19 mouse cellular contexts compared by ENCODE assay signal in genomic region chr2:76511281-76511721, GRCm38 (mm10).
A peak's percentile ranks its signal among the peaks of the same experiment; 100 is the strongest.
DNase-seq lines count a peak whose midpoint lies in the region; ATAC-seq lines count a peak whose summit lies in the region.
"Had no signal": no experiment of that assay in that cellular context is flagged by ENCODE, and none has a peak within 500 bp of the region (broad histone marks: within the 10 kb centered on the region; RNA-seq: fewer than 3 reads in every experiment).

No protein-coding gene starts in this region.

- no peak overlapping the region for H3K27ac ChIP-seq in embryonic facial prominence, embryonic 14.5 days (replicated peaks; ENCODE audit: low read depth, low read length)
- no peak overlapping the region for H3K27ac ChIP-seq in embryonic facial prominence, embryonic 10.5 days (replicated peaks)
- H3K27ac ChIP-seq in neural tube, embryonic 15.5 days (replicated peaks), result 0 out of 2 replicates have a peak overlapping the region, but pooled peaks have one; percentile 2
- H3K27ac ChIP-seq: kidney, embryonic 15.5 days; limb, embryonic 12.5 days; liver, embryonic 15.5 days had no signal

- no peaks in the 10 kb centered on the region for H3K4me1 ChIP-seq in embryonic facial prominence, embryonic 14.5 days (ENCODE audit: control insufficient read depth, insufficient read depth, low read length)
- no peaks in the 10 kb centered on the region for H3K4me1 ChIP-seq in embryonic facial prominence, embryonic 10.5 days
- H3K4me1 ChIP-seq in neural tube, embryonic 15.5 days, result 0 out of 2 replicates have a peak, but pooled peaks cover 3% of the 10 kb centered on the region
- H3K4me1 ChIP-seq: heart, embryonic 12.5 days; kidney, embryonic 15.5 days; limb, embryonic 12.5 days; liver, embryonic 15.5 days had no signal

- no peak overlapping the region for H3K9ac ChIP-seq in embryonic facial prominence, embryonic 14.5 days (ENCODE audit: low read depth, low read length)
- H3K9ac ChIP-seq in neural tube, embryonic 15.5 days (replicated peaks), result no peak overlapping the region
- H3K9ac ChIP-seq: heart, embryonic 12.5 days; kidney, embryonic 15.5 days; limb, embryonic 12.5 days; liver, embryonic 15.5 days had no signal

- H3K9me3 ChIP-seq in embryonic facial prominence, embryonic 14.5 days (ENCODE audit: control insufficient read depth, low read length), result 0 out of 2 replicates have a peak, but pooled peaks cover 3% of the 10 kb centered on the region
- H3K9me3 ChIP-seq in embryonic facial prominence, embryonic 10.5 days, result peaks cover 5% of the 10 kb centered on the region; the same call in 1 of the 2 replicates
- no peaks in the 10 kb centered on the region for H3K9me3 ChIP-seq in neural tube, embryonic 15.5 days (replicated peaks)
- H3K9me3 ChIP-seq: kidney, embryonic 15.5 days; liver, embryonic 15.5 days had no signal

- no peak overlapping the region for H3K4me3 ChIP-seq in embryonic facial prominence, embryonic 14.5 days (ENCODE audit: low read depth, low read length)
- no peak overlapping the region for H3K4me3 ChIP-seq in embryonic facial prominence, embryonic 10.5 days
- H3K4me3 ChIP-seq in neural tube, embryonic 15.5 days (replicated peaks), result no peak overlapping the region
- H3K4me3 ChIP-seq: heart, embryonic 12.5 days; kidney, embryonic 15.5 days; limb, embryonic 12.5 days; liver, embryonic 15.5 days; myocyte had no signal

- H3K36me3 ChIP-seq in embryonic facial prominence, embryonic 14.5 days (ENCODE audit: control insufficient read depth, insufficient read depth, low read length), result no peaks in the 10 kb centered on the region
- no peaks in the 10 kb centered on the region for H3K36me3 ChIP-seq in embryonic facial prominence, embryonic 10.5 days (replicated peaks)
- H3K36me3 ChIP-seq in neural tube, embryonic 15.5 days, result no peaks in the 10 kb centered on the region
- H3K36me3 ChIP-seq: heart, embryonic 12.5 days; kidney, embryonic 15.5 days; limb, embryonic 12.5 days; liver, embryonic 15.5 days had no signal

- 82% methylated on average over 8 of the region's 8 CpGs for WGBS in embryonic facial prominence, embryonic 14.5 days
- 90% methylated on average over 8 of the region's 8 CpGs for WGBS in embryonic facial prominence, embryonic 10.5 days
- 63% methylated on average over 8 of the region's 8 CpGs for WGBS in neural tube, embryonic 15.5 days

- peak; percentile 26; the same call in 1 of the 2 replicates for ATAC-seq in embryonic facial prominence, embryonic 14.5 days (ENCODE audit: low read depth)
- no peak; the same call in 1 of the 2 replicates for ATAC-seq in neural tube, embryonic 15.5 days (ENCODE audit: low FRiP score)
- ATAC-seq: inflammation-experienced regulatory T-cells, adult 6 months had no signal

- H3K4me2 ChIP-seq in embryonic facial prominence, embryonic 14.5 days (ENCODE audit: low read depth, low read length), result no peak overlapping the region
- H3K4me2 ChIP-seq in neural tube, embryonic 15.5 days, result no peak overlapping the region
- H3K4me2 ChIP-seq: heart, embryonic 12.5 days; kidney, embryonic 15.5 days; limb, embryonic 12.5 days; liver, embryonic 15.5 days had no signal

- no peak for DNase-seq in embryonic facial prominence, embryonic 14.5 days (ENCODE audit: low spot score)
- no peak for DNase-seq in embryonic facial prominence, embryonic 10.5 days (ENCODE audit: low spot score)
- DNase-seq in neural tube, embryonic 10.5 days (ENCODE audit: extremely low spot score, low spot score), result no peak
- peak; percentile 58 to 82 for DNase-seq in layer of hippocampus, adult 18-20 months (ENCODE audit: low spot score in 2 of 2)
- DNase-seq in layer of hippocampus, postnatal 36 days, result peak; percentile 45 to 64
- DNase-seq in kidney, postnatal 25 days, result no peak
- DNase-seq in liver, result no peak
- DNase-seq: embryo, embryonic 11 days; heart, postnatal 36 days; lung, postnatal 14 days; right cerebral cortex, postnatal 4 days; thymus, adult 18-20 months had no signal

- H3K27me3 ChIP-seq in embryonic facial prominence, embryonic 14.5 days (replicated peaks; ENCODE audit: control insufficient read depth, insufficient read depth, low read length), result no peaks in the 10 kb centered on the region
- no peaks in the 10 kb centered on the region for H3K27me3 ChIP-seq in embryonic facial prominence, embryonic 10.5 days (replicated peaks; ENCODE audit: low read depth, poor library complexity, severe bottlenecking)
- no peaks in the 10 kb centered on the region for H3K27me3 ChIP-seq in neural tube, embryonic 15.5 days (replicated peaks)
- H3K27me3 ChIP-seq: heart, embryonic 12.5 days; kidney, embryonic 15.5 days; limb, embryonic 12.5 days; liver, embryonic 15.5 days had no signal

Comparison
In these comparisons a context has a peak if more than half of its experiments do, and no peak if none do; other contexts are left out.
1. DNase-seq: peak in layer of hippocampus, adult 18-20 months (2 of 2) and layer of hippocampus, postnatal 36 days (2 of 2); none in embryonic facial prominence, embryonic 14.5 days (single experiment), embryonic facial prominence, embryonic 10.5 days (single experiment), neural tube, embryonic 10.5 days (single experiment), kidney, postnatal 25 days (0 of 2) and liver (single experiment).